Mouse (Mus musculus) spleen, embryonic (tissue): ENCODE measurements around the gene Gm13290.
"Not testable (repeated sequence)": the region's sequence is repeated elsewhere in the genome, so short reads cannot be mapped to it uniquely, and the experiment has no call there.

Experiments used
- CTCF ChIA-PET: fragments of 350-600 bp; sonication (Branson Sonifier 250); formaldehyde crosslinking; loops from one replicate; lab custom pipeline; 2022; lab: Charles Lee

Gm13290 gene

DNA sequence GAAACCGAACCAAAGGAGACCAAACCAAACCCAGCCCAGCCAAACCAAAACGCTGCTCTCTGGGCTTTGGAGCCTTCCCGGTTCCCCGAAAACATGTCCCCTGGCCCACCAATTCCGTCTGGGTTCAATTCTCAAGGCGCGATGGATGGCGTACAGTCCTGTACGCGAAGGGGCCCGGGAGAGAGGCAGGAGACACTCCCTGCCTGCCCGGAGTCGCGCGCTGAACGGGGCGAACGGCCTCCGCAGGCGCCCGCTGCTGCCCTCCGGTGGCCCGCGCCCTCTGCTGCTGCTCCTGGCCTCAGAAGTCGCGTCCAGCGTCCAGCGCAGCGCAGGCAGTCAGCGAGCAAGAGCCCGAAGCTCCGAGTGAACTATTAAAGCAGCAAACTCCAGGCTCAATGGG lies at the start of gene Gm13290:
Gm13290 (plus strand) TSS at position 301 of the 400 bp plus-strand sequence.
- CTCF ChIA-PET = not testable (repeated sequence)

DNA sequence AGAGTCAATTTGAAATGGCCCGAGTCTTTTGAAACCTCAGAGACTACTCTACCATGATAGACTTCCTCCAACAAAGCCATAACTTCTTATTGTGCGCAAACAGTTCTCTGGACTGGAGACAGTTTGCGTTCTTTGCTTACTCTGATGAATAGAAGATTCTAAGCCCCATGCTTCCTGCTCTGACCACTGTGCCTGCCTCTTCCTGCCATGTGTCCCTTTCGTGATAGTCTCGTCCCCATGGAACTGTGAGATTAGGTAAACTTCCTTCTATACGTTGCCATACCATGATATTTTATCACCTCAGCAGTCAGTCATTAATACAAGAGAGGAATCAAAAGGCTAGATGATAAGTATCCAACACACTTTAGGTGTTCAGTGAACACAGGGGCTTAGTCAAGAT lies 46.9 kb upstream of the Gm13290 start:
- CTCF ChIA-PET = interaction anchor here (0.7 to 2.5 kb wide), 2 partner anchors 14 to 31 kb away, joined by 3 to 11 read pairs; no protein-coding TSS in a partner anchor

DNA sequence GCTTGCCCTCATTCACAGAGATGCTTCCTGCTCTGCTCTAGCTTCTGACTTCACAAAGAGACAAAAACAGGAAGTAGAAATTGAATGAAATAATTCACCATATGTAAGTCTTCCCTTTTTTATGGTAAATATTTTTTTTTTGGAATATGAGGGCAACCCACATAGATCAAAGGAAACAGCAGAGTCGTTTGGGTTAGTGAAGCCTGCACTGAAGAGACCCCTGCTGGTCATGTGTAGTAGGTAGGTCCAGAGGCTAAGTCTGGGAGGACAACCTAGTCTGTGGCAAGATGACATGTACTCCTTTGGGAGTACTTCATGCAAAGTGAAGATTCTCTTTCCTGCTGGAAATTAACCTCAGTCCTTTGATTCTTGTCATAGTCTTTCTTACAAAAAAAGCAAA lies 46.3 kb upstream of the Gm13290 start:
- CTCF ChIA-PET = interaction anchor here (2.5 kb wide), 1 partner anchor 31 kb away, joined by 11 read pairs; no protein-coding TSS in a partner anchor

DNA sequence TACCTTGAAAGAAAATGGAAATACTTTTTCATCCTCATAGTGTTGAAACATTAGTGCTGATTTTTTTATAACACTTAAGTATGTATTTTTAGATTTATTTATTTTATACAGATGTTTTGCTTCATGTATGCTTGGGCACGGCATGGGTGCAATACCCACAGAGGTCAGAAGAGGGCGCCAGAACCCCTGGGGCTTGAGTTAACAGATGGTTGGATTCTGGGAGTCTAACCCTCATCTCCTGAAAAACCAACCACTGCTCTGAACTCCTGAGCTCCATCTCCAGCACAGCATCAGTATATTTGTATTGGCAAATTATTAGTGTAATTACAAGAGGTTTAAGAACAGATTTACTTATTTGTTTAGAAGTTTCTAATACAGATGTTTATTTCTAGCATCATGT lies 35.2 kb upstream of the Gm13290 start:
- CTCF ChIA-PET = interaction anchor here (0.8 kb wide), 1 partner anchor 16 kb away, joined by 4 read pairs; the partner anchor contains the start of gene Gm13271

DNA sequence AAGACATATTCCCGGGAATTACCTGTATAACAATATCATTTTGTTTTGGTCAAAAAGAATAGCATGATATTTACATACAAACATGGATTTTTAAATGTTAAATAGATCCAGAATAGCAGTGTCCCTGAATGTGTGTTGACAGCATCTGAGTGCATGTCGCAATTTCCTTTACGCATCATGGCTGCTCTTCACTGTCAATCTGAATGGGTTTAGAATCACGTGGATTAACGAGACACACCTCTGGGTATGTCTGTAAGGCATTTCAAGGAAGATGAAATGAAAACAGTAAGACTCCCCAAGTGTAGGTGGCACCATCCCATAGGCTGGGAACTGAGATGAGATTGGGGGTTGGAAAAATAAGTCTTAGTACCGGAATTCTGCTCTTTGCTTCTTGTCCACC lies 34.6 kb upstream of the Gm13290 start:
- CTCF ChIA-PET = interaction anchor here (0.8 kb wide), 1 partner anchor 16 kb away, joined by 4 read pairs; the partner anchor contains the start of gene Gm13271

DNA sequence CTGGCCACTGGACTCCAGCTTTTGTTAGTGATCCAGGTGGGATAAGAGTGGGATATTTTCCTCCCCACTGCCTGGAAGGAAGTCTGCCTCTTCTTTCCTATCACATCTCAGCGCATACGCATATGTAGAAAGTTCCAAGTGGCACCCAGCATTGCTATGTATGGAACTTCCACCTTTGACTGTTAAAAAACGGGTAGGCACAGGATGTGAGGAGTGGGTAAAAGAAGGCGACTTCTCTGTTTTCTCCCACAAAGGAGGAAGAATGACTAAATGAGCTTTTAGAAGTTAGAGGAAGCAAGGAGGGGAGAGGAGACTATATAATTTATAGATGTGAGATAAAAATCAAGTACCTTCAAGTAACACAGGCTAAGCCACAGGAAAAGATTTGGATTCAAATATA lies 32.2 kb upstream of the Gm13290 start:
- CTCF ChIA-PET = no interaction called here

DNA sequence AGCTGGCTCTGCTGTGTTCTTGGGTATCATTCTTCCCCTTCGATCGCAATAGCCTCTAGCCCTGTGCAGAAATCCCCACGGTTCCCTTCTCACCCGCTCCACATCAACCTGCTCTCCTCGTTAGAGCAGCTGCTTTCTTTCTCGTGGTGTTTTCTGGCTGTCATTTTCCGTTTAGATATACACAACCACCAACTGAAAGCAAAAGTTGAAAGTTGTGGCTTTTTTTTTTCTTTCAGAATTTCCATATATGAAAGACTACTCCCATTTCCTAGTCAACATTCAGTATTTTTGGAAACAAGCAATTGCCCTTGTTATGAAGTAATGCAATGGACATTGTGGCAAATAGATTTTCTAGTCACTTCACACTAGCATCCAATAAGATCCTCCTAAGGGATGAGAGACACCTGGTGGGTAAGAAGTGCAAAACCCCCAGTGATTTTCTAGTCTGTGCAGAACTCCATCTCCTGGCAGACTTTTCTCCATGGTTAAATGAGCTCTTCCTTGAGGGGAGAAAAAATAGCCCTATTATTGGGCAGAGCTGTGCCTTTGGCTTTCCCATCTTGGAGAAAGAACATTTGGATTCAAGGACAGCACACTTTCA lies 30.8 kb upstream of the Gm13290 start:
- CTCF ChIA-PET = no interaction called here

DNA sequence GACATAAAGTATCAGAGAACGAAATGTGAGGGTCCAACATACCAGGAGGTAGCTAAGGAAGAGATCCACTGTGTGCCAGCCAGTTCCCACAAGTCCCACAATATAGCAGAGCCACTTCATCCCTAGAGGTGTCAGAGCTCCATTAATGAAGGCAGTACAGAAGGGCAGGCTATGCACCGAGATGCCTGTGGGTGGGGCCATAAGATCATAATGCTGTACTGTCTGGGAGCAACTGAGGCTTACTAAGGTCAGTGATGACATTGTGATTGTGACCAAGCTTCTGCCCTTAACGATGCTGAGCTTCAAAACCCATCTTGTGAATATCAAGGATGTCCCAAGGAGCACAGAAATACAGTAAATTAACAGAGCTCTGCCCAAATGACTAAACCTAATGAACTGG lies 29.4 kb upstream of the Gm13290 start:
- CTCF ChIA-PET = no interaction called here

DNA sequence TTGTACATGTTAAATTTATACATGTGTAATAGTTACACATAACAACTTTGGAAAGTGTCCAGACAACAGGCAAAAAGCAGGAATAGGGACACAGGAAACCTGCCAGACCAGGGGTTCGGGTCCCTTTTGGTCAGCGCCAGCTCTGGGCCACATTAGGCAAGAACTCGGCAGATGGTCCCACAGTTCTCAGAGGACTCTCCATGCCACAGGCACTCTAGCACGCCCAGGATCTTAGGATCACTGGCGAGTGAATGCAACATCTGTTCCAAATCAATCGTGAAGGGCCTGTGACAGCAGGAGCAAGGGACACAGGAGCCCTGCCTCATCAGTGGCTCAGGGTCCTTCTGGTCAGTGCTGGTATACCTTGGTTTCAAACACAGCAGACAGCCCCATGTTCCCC lies 23.7 kb upstream of the Gm13290 start:
- CTCF ChIA-PET = no interaction called here

DNA sequence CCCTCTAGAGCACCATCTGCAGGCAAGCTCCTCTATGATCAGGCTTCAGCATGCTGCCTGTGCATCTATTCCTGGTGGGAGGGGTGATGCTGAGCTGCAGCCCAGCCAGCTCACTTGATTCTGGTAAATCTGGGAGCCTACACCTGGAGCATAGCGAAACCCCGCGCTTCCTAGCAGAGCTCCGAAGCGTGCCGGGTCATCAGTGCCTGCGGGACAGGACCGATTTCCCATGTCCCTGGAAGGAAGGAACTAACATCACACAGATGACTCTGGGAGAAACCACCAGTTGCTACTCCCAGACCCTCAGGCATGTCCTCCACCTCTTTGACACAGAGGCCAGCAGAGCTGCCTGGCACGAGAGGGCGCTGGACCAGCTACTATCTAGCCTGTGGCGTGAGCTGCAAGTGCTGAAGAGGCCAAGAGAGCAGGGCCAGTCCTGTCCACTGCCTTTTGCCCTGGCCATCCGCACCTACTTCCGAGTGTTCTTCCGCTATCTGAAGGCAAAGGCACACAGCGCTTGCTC lies 18.8 kb upstream of the Gm13290 start, which contains the start of gene Gm13271:
Gm13271 (plus strand) TSS at position 51 of the 523 bp plus-strand sequence.
- CTCF ChIA-PET = interaction anchor here (1.1 kb wide), 1 partner anchor 16 kb away, joined by 4 read pairs; no protein-coding TSS in a partner anchor

DNA sequence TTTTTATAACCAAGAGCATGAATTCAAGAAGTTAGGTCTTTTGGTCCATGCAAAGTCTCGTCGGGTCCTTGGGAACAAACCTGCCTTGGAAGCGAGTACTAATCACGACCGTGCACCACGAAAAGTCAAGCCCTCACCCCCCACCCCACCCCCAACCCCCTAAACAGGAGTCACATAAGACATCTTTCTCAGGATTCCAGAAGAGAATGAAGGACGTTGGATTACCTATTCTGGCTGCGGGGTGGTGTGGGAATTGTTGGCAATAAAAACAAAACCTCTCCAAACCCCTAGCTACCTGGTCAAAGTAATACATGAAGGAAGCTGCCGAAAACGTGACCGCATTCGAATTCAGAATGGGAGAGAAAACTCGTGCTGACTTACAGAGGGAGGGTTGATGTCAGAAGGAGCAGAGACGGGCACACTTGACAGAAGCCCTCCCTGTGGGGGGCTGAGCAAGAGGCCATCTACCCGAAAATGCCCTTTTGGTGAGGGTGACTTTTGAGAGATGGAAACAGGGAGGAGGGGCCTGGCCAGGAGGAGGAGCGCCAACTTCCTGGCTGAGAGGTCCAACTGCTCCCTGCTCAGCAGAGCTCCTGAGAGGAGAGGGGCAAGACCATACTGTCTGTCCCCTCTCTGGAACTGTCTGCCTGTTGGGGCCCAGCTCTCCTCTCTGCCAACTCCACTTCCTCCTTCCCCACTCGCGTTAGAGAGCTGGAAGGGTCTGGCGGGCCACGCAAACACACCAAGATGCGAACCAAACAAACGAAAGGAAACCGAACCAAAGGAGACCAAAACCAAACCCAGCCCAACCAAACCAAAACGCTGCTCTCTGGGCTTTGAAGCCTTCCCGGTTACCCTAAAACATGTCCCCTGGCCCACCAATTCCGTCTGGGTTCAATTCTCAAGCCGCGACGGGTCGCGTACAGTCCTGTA lies 16.8 kb upstream of the Gm13290 start:
- CTCF ChIA-PET = interaction anchor here (0.7 kb wide), 1 partner anchor 35 kb away, joined by 3 read pairs; the partner anchor contains the start of gene Gm26566

DNA sequence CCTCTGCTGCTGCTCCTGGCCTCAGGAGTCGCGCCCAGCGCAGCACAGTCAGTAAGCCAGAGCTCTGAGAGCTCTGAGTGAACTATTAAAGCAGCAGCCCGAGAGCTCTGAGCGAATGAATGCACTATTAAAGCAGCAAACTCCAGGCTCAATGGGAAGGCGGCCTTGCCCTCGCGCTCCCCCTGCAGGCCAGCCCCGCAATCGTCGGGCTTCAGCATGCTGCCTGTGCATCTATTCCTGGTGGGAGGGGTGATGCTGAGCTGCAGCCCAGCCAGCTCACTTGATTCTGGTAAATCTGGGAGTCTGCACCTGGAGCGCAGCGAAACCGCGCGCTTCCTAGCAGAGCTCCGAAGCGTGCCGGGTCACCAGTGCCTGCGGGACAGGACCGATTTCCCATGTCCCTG lies 16.0 kb upstream of the Gm13290 start:
- CTCF ChIA-PET = interaction anchor here (0.7 kb wide), 1 partner anchor 36 kb away, joined by 3 read pairs; the partner anchor contains the start of gene Gm26566

DNA sequence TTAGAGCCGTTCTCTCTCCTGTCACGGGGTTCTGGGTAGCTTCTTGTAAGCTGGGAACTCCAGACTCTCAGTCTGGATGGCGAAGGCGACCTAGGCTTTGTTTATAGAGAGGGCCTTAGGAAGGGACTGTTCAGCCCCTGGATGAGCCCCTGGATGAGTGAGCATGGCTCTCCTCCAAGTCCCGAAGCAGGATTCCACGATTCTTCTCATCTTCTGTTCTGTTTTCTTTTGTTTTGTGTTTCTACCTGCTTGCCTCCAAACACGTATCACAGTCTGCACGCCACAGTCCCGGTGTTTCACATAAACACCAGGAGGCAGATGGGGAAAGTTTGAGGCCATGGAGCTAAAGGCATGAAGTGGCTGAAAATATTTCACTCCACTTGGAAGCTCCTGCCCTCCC lies 14.9 kb upstream of the Gm13290 start:
- CTCF ChIA-PET = not testable (repeated sequence)

DNA sequence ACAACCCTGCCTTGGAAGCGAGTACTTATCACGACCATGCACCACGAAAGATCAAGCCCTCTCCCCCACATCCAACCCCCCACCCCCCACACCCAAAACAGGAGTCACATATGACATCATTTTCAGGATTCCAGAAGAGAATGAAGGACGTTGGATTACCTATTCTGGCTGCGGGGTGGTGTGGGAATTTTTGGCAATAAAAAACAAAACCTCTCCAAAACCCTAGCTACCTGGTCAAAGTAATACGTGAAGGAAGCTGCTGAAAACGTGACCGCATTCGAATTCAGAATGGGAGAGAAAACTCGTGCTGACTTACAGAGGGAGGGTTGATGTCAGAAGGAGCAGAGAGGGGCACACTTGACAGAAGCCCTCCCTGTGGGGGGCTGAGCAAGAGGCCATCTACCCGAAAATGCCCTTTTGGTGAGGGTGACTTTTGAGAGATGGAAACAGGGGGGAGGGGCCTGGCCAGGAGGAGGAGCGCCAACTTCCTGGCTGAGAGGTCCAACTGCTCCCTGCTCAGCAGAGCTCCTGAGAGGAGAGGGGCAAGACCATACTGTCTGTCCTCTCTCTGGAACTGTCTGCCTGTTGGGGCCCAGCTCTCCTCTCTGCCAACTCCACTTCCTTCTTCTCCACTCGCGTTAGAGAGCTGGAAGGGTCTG lies 13.9 kb upstream of the Gm13290 start, which contains the start of gene Gm13283:
Gm13283 (plus strand) TSS at position 510 of the 659 bp plus-strand sequence.
- CTCF ChIA-PET = not testable (repeated sequence)

DNA sequence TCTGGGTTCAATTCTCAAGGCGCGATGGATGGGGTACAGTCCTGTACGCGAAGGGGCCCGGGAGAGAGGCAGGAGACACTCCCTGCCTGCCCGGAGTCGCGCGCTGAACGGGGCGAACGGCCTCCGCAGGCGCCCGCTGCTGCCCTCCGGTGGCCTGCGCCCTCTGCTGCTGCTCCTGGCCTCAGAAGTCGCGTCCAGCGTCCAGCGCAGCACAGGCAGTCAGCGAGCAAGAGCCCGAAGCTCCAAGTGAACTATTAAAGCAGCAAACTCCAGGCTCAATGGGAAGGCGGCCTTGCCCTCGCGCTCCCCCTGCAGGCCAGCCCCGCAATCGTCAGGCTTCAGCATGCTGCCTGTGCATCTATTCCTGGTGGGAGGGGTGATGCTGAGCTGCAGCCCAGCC lies 13.2 kb upstream of the Gm13290 start:
- CTCF ChIA-PET = not testable (repeated sequence)

DNA sequence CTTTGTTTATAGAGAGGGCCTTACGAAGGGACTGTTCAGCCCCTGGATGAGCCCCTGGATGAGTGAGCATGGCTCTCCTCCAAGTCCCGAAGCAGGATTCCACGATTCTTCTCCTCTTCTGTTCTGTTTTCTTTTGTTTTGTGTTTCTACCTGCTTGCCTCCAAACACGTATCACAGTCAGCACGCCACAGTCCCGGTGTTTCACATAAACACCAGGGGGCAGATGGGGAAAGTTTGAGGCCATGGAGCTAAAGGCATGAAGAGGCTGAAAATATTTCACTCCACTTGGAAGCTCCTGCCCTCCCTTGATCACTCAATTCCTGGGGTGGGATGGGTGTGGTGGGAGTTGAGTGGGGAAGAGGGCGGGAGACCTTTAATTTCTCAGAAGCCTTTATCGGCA lies 11.9 kb upstream of the Gm13290 start:
- CTCF ChIA-PET = not testable (repeated sequence)

DNA sequence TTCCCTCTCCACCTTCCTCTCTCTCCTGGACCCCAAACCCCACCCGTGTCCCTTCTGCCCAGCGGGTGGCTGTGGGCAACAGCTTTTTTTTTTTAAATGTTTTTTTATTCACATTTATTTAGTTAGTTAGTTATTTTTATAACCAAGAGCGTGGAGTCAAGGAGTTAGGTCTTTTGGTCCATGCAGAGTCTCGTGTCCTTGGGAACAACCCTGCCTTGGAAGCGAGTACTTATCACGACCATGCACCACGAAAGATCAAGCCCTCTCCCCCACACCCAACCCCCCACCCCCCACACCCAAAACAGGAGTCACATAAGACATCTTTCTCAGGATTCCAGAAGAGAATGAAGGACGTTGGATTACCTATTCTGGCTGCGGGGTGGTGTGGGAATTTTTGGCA lies 11.3 kb upstream of the Gm13290 start:
- CTCF ChIA-PET = not testable (repeated sequence)

DNA sequence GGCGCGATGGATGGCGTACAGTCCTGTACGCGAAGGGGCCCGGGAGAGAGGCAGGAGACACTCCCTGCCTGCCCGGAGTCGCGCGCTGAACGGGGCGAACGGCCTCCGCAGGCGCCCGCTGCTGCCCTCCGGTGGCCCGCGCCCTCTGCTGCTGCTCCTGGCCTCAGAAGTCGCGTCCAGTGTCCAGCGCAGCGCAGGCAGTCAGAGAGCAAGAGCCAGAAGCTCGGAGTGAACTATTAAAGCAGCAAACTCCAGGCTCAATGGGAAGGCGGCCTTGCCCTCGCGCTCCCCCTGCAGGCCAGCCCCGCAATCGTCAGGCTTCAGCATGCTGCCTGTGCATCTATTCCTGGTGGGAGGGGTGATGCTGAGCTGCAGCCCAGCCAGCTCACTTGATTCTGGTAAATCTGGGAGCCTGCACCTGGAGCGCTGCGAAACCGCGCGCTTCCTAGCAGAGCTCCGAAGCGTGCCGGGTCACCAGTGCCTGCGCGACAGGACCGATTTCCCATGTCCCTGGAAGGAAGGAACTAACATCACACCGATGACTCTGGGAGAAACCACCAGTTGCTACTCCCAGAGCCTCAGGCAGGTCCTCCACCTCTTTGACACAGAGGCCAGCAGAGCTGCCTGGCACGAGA lies 10.1 kb upstream of the Gm13290 start:
- CTCF ChIA-PET = not testable (repeated sequence)

DNA sequence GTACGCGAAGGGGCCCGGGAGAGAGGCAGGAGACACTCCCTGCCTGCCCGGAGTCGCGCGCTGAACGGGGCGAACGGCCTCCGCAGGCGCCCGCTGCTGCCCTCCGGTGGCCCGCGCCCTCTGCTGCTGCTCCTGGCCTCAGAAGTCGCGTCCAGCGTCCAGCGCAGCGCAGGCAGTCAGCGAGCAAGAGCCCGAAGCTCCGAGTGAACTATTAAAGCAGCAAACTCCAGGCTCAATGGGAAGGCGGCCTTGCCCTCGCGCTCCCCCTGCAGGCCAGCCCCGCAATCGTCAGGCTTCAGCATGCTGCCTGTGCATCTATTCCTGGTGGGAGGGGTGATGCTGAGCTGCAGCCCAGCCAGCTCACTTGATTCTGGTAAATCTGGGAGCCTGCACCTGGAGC lies 3.0 kb downstream of the Gm13290 start, which contains the start of gene Gm13289:
Gm13289 (plus strand) TSS at position 301 of the 400 bp plus-strand sequence.
- CTCF ChIA-PET = not testable (repeated sequence)

DNA sequence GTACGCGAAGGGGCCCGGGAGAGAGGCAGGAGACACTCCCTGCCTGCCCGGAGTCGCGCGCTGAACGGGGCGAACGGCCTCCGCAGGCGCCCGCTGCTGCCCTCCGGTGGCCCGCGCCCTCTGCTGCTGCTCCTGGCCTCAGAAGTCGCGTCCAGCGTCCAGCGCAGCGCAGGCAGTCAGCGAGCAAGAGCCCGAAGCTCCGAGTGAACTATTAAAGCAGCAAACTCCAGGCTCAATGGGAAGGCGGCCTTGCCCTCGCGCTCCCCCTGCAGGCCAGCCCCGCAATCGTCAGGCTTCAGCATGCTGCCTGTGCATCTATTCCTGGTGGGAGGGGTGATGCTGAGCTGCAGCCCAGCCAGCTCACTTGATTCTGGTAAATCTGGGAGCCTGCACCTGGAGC lies 5.9 kb downstream of the Gm13290 start, which contains the start of gene Gm13272:
Gm13272 (plus strand) TSS at position 301 of the 400 bp plus-strand sequence.
- CTCF ChIA-PET = not testable (repeated sequence)

DNA sequence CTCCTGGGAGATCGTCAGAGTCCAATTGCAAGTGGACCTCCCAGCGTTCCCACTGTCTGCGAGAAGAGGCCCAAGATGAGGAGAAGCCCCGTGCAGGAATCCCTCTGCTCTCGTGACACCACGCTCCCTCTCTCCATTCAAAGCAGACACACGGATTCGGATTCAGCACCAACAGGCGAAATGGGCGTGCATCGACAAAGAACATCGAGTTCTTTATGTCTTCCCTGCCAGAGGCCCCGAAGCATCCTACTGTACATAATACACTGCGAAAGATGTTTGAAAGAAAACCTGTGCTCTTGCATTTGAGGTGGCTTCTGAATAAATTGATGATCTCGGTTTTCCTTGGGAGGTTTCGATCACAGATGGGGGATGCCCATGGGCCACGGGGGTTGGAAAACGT lies 6.7 kb downstream of the Gm13290 start:
- CTCF ChIA-PET = not testable (repeated sequence)
